Mouse (Mus musculus) stomach, embryonic 15.5 days (tissue): ENCODE data around the gene Bad. TPM values are rescaled to one million over a fixed set of nuclear protein-coding genes. Genes with fewer than 3 reads are reported as not detected.
A peak's percentile ranks its signal among the peaks of the same experiment; 100 is the strongest.

Source experiments
- ATAC-seq: fragments of 200-750 bp; cut with Nextera tagmentation; 2 replicates; pipeline ENCODE4 v1.8.0; 2017; ENCODE audit warnings: low read depth, moderate number of reproducible peaks, moderate TSS enrichment; ENCODE audit not compliant: insufficient read depth, low FRiP score
- H3K27ac ChIP-seq: fragments of 300-500 bp; sonication (generic); 2 replicates; pipeline ENCODE4 v1.5.1; 2015; ENCODE audit warnings: mild to moderate bottlenecking, inconsistent platforms
- H3K27me3 ChIP-seq: fragments of 300-500 bp; sonication (generic); replicated peaks from 2 replicates; pipeline ENCODE4 v1.6.1; 2015; ENCODE audit warnings: inconsistent platforms
- H3K36me3 ChIP-seq: fragments of 300-500 bp; sonication (generic); 2 replicates; pipeline ENCODE4 v1.6.1; 2015; ENCODE audit warnings: inconsistent platforms
- H3K4me1 ChIP-seq: fragments of 300-500 bp; sonication (generic); 2 replicates; pipeline ENCODE4 v1.6.1; 2015; ENCODE audit warnings: inconsistent platforms
- H3K4me2 ChIP-seq: fragments of 300-500 bp; sonication (generic); 2 replicates; pipeline ENCODE4 v1.6.1; 2015; ENCODE audit warnings: mild to moderate bottlenecking, inconsistent platforms
- H3K4me3 ChIP-seq: fragments of 300-500 bp; sonication (generic); replicated peaks from 2 replicates; pipeline ENCODE4 v1.5.1; 2015; ENCODE audit warnings: inconsistent platforms
- H3K9ac ChIP-seq: fragments of 300-500 bp; sonication (generic); 2 replicates; pipeline ENCODE4 v1.6.1; 2015; ENCODE audit warnings: inconsistent platforms
- H3K9me3 ChIP-seq: fragments of 300-500 bp; sonication (generic); 2 replicates; pipeline ENCODE4 v1.6.1; 2016; ENCODE audit warnings: inconsistent platforms
- WGBS: fragments of 180-500 bp; shearing (Covaris S2); methylation state at CpG from one replicate; pipeline ENCODE4 v1.1.7; 2015; 5-methylcytosine and 5-hydroxymethylcytosine counted together
- polyA plus RNA-seq: library from polyadenylated mRNA; unstranded; fragments of >200 nt; fragmentation: Nextera tagmentation; extraction: Ambion mirVana; gene quantifications from 2 replicates; pipeline ENCODE4 v1.2.1, GENCODE M21; 2015

Gene Bad
- polyA plus RNA-seq, 1 experiment from 2014 or later = 75.8 TPM

GRCm38 (mm10) chr19:6928080-6928479, 13.6 kb upstream of the Bad start:
- Histone ChIP-seq H3K9me3 (no peaks in the 10 kb centered on the region), H3K4me2 (peak overlapping the region; percentile 40), H3K4me3 (peak overlapping the region; percentile 17), H3K9ac (no peak overlapping the region), H3K36me3 (no peaks in the 10 kb centered on the region), H3K4me1 (peaks cover 23% of the 10 kb centered on the region), H3K27me3 (peaks cover 71% of the 10 kb centered on the region), H3K27ac (no peak overlapping the region)
- 15% methylated on average over 9 of the region's 9 CpGs for WGBS
- no peak for ATAC-seq

- H3K27ac ChIP-seq = no peak overlapping the region
- peaks cover 71% of the 10 kb centered on the region for H3K27me3 ChIP-seq
- no peaks in the 10 kb centered on the region for H3K9me3 ChIP-seq
- H3K4me1 ChIP-seq = peaks cover 16% of the 10 kb centered on the region
- no peak overlapping the region for H3K4me3 ChIP-seq
- 7% methylated on average over 2 of the region's 2 CpGs for WGBS
- ATAC-seq = no peak
- no peak overlapping the region for H3K4me2 ChIP-seq
- no peak overlapping the region for H3K9ac ChIP-seq
- H3K36me3 ChIP-seq = no peaks in the 10 kb centered on the region
Measured at GRCm38 (mm10) chr19:6931002-6931401, 10.7 kb upstream of the Bad start.

DNA sequence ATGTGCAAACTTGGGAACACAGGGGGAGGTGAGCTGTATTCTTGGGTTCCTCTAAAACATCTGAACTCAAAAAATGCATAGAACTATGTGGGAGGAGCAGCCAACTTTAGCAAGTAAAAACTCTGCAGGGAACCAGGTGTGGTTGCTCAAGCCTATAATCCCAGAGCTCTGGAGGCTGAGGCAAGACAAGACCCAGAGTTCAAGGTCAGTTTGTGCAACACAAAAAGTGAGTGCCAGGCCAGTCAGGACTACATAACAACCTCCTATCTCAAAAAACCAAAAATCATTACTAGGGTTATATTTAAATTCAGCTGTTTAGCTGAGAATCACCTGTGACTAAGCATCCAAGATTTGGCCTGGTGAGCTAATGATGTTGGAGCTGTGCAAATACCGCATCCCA, 9.6 kb upstream of the Bad start:
- H3K27me3 ChIP-seq = peaks cover 65% of the 10 kb centered on the region
- no peak for ATAC-seq
- no peaks in the 10 kb centered on the region for H3K36me3 ChIP-seq
- H3K9me3 ChIP-seq = no peaks in the 10 kb centered on the region
- H3K4me2 ChIP-seq = no peak overlapping the region
- no peak overlapping the region for H3K27ac ChIP-seq
- H3K4me1 ChIP-seq = peaks cover 12% of the 10 kb centered on the region
- 58% methylated on average over 1 of the region's 1 CpGs for WGBS
- no peak overlapping the region for H3K4me3 ChIP-seq
- H3K9ac ChIP-seq = no peak overlapping the region

- Histone ChIP-seq H3K4me2 (0 out of 2 replicates have a peak overlapping the region, but pooled peaks have one; percentile 85), H3K27ac (no peak overlapping the region), H3K9me3 (no peaks in the 10 kb centered on the region), H3K27me3 (peaks cover 55% of the 10 kb centered on the region), H3K4me3 (0 out of 2 replicates have a peak overlapping the region, but pooled peaks have one; percentile 43), H3K36me3 (no peaks in the 10 kb centered on the region), H3K4me1 (peaks cover 10% of the 10 kb centered on the region), H3K9ac (no peak overlapping the region)
- no peak for ATAC-seq
- WGBS = 39% methylated on average over 4 of the region's 4 CpGs
Measured at GRCm38 (mm10) chr19:6933102-6933435, 8.6 kb upstream of the Bad start.

- Histone ChIP-seq H3K27ac (no peak overlapping the region), H3K9me3 (no peaks in the 10 kb centered on the region), H3K27me3 (peaks cover 52% of the 10 kb centered on the region), H3K4me1 (peaks cover 10% of the 10 kb centered on the region), H3K36me3 (no peaks in the 10 kb centered on the region), H3K4me3 (peak overlapping the region; percentile 43), H3K4me2 (peak overlapping the region; percentile 85), H3K9ac (peak overlapping the region; percentile 46)
- 5% methylated on average over 58 of the region's 58 CpGs for WGBS
- peak; percentile 35; the same call in 1 of the 2 replicates for ATAC-seq
Measured at GRCm38 (mm10) chr19:6933436-6934194, 8.0 kb upstream of the Bad start.

DNA sequence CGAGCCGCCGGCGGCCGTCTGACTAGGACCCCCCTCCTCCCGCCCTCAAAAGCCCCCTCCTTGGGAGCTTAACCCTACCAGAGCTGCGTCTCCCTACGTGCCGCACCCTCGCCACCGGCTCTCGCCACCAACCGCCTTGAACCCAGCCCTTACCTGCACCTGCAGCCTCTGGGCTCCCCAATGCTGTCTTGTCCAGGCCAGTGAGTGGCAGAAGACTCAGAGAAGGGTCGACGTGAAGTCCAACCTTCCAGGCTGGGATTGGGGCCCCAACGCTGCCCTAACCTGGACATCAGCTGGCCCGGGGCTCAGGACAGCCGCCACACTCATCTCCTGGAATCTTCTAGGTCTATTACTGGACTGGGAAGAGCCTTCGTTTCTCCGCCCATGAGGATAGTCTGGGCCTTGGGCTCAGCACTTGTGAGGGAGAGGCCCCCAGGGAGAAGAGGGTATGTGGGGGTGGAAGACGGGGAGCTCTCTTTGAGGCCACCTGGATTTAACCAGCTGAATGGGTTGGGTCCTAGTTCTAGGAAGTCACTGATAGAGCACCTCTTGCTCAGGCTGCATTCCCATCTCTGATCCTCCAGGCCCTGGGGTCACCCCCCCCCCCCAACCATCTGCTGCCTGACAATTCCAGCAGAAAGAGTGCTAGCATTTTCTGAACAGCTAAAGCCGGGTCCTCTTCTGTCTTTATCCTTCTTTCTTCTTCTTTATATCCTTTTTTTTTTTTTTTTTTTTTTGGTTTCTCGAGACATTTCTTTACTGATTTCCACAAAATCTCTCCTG, 7.3 kb upstream of the Bad start, which contains the start of gene Kcnk4:
Gene Kcnk4 (minus strand): TSS at position 321 of the 783 bp plus-strand sequence.
- WGBS = 11% methylated on average over 23 of the region's 23 CpGs
- Histone ChIP-seq H3K27me3 (peaks cover 52% of the 10 kb centered on the region), H3K4me3 (peak within 1 kb of the TSS; percentile 43), H3K9me3 (no peaks in the 10 kb centered on the region), H3K9ac (peak within 1 kb of the TSS; percentile 46), H3K4me1 (peaks cover 10% of the 10 kb centered on the region), H3K27ac (no peak within 1 kb of the TSS), H3K4me2 (peak within 1 kb of the TSS; percentile 85), H3K36me3 (no peaks in the 10 kb centered on the region)
- no peak for ATAC-seq

DNA sequence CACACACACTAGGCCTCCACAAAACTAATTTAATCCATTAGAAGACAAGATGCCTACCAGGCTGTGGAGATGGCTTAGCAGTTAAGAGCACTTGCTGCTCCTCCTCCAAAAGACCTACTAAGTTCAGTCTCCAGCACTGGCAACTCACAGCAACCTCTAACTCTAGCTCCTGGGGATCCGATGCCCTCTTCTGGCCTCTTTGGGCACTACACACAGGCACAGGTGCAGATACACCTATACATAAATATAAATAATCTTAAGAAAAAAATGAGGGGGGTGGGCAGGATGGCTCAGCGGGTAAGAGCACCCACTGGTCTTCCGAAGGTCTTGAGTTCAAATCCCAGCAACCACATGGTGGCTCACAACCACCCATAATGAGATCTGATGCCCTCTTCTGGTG, 5.4 kb upstream of the Bad start:
- WGBS = 23% methylated on average over 3 of the region's 3 CpGs
- Histone ChIP-seq H3K27me3 (peaks cover 48% of the 10 kb centered on the region), H3K9me3 (no peaks in the 10 kb centered on the region), H3K36me3 (no peaks in the 10 kb centered on the region), H3K4me2 (no peak overlapping the region), H3K4me1 (peaks cover 22% of the 10 kb centered on the region), H3K4me3 (no peak overlapping the region), H3K27ac (no peak overlapping the region), H3K9ac (no peak overlapping the region)
- ATAC-seq = no peak

DNA sequence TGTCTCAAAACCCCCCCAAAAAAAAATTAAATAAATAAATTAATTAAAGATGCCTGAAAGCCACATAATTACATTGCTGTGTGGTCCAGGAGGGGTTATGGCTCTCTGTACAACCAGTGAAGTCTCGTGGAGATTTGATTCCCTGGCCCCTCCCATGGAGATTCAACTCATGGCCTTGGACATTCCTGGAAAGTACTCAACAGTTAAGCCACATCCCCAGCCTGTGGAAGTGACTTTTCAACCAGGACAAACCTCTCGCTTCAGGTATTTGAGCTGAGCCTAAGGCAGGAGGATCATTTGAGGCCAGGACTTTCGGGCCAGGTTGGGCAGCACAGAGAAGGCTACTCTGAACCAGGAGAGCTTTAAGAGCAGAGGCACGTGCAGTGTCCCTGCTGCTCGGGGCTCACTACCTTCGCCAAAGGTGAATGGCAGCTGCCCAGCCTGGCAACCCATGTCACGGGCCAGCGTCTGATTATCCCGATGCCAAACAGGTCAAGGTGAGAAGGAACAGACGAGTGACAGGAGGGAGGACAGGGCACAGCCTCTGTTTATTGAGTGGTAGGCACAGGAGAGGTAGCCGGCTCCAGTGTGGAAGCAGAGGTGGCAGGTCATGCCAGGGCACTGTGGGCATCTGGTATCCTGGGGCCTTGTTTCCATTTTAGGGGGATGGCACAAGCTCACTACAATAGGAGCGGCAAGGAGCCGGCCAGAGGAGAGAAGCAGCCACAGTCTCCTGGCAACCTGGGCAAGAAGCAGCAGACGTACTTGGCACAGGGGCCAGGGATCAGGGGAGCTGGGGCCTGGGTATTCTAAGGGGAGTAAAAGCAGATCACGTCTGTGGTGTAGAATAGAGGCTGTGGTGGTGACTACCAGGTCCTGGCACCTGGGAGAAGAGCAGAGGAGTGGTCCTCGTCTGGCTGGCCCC, 3.9 kb upstream of the Bad start:
- H3K4me1 ChIP-seq = peaks cover 26% of the 10 kb centered on the region
- WGBS = 78% methylated on average over 16 of the region's 16 CpGs
- peaks cover 33% of the 10 kb centered on the region for H3K27me3 ChIP-seq
- H3K4me3 ChIP-seq = no peak overlapping the region
- no peak overlapping the region for H3K4me2 ChIP-seq
- ATAC-seq = no peak
- H3K36me3 ChIP-seq = no peaks in the 10 kb centered on the region
- no peaks in the 10 kb centered on the region for H3K9me3 ChIP-seq
- H3K27ac ChIP-seq = no peak overlapping the region
- no peak overlapping the region for H3K9ac ChIP-seq

GRCm38 (mm10) chr19:6939106-6940002, 2.3 kb upstream of the Bad start:
- Histone ChIP-seq H3K9me3 (no peaks in the 10 kb centered on the region), H3K4me2 (no peak overlapping the region), H3K36me3 (no peaks in the 10 kb centered on the region), H3K4me1 (peaks cover 25% of the 10 kb centered on the region), H3K4me3 (no peak overlapping the region), H3K27me3 (peaks cover 18% of the 10 kb centered on the region), H3K9ac (no peak overlapping the region), H3K27ac (no peak overlapping the region)
- WGBS = 85% methylated on average over 20 of the region's 20 CpGs
- ATAC-seq = no peak

- peak overlapping the region; percentile 98 for H3K4me2 ChIP-seq
- H3K36me3 ChIP-seq = no peaks in the 10 kb centered on the region
- H3K9ac ChIP-seq = peak overlapping the region; percentile 88
- WGBS = 19% methylated on average over 29 of the region's 29 CpGs
- H3K9me3 ChIP-seq = no peaks in the 10 kb centered on the region
- peak overlapping the region; percentile 72 for H3K4me3 ChIP-seq
- H3K27me3 ChIP-seq = 0 out of 2 replicates have a peak, but pooled peaks cover 6% of the 10 kb centered on the region
- peaks cover 24% of the 10 kb centered on the region for H3K4me1 ChIP-seq
- peak overlapping the region; percentile 98 for H3K27ac ChIP-seq
- no peak for ATAC-seq
Measured at GRCm38 (mm10) chr19:6940396-6941351, 987 bp upstream of the Bad start.
